Mouse (Mus musculus) heart, adult 2 months (tissue): ENCODE results near the gene Cuedc2.

Experiments used
- CTCF ChIP-seq: fragments of 200-600 bp; IDR thresholded peaks from 2 replicates; pipeline ENCODE4 v1.8.1; 2022; ENCODE audit warnings: antibody characterized with exemption, mild to moderate bottlenecking, moderate library complexity
- POLR2A ChIP-seq: fragments of 200-500 bp; IDR thresholded peaks from 2 replicates; pipeline ENCODE4 v1.6.1; 2011; ENCODE audit warnings: mild to moderate bottlenecking, low read depth, low read length, control low read depth; ENCODE audit not compliant: insufficient read depth

- TF ChIP-seq CTCF (no peak), POLR2A (no peak)
Observed at GRCm38 (mm10) chr19:46318586-46319378, 19.7 kb downstream of the Cuedc2 start.
